Mouse (Mus musculus) E14TG2a.4 (cell line): Measurements from ENCODE around the gene Cenpp.

Experiments
- CTCF ChIP-seq: conservative IDR thresholded peaks from 2 replicates; pipeline ENCODE4 v1.5.1; 2014; ENCODE audit warnings: low read length
- POU5F1 ChIP-seq: IDR thresholded peaks from 2 replicates; pipeline ENCODE4 v1.6.1; 2014; ENCODE audit warnings: low read length, borderline replicate concordance

DNA sequence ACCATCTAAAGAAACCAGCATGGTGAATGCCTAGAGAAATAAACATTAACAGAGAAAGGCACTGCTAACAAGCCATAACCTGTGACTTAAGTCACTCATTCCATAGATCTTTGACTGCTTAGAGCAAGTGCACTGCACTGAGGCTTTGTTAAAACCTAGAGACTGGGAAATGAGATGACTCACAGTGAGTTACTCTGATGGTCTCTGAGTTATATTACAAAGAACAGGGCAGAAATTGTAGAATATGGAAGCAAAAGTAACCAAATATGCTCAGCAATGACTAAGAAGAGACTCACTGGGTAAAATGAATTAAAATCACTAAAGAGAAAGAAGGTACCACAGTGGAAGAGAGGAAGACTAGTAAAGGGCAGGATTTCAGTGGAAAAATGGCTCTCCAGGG lies 68.7 kb downstream of the Cenpp start:
- TF ChIP-seq CTCF, result no peak
- TF ChIP-seq POU5F1, result no peak
